Mouse (Mus musculus) forebrain, embryonic 11.5 days (tissue): ENCODE results near the gene Armh3. TPM values are rescaled to one million over a fixed set of nuclear protein-coding genes. Genes with fewer than 3 reads are reported as not detected.

ENCODE experiments used
- polyA plus RNA-seq: library from polyadenylated mRNA; unstranded; fragments of >200 nt; fragmentation: Nextera tagmentation; extraction: Ambion mirVana; gene quantifications from 2 replicates; pipeline ENCODE4 v1.2.1, GENCODE M21; 2014

The Armh3 gene
- polyA plus RNA-seq, 1 experiment from 2014 or later, result 17.2 TPM

Other genes starting within 250 kb of the Armh3 start
- 13.1 and 18.2 TPM in 2 replicates for gene Npm3, start 248.9 kb downstream of the Armh3 start, polyA plus RNA-seq
- gene Mgea5, start 214.7 kb downstream of the Armh3 start, polyA plus RNA-seq, result 83.4 and 88.9 TPM in 2 replicates
- 0.76 and 1.5 TPM in 2 replicates for gene Kcnip2, start 182.4 kb downstream of the Armh3 start, polyA plus RNA-seq
- 2.5 and 3.7 TPM in 2 replicates for gene Hps6, start 5.0 kb upstream of the Armh3 start, polyA plus RNA-seq
- 60.7 and 61.3 TPM in 2 replicates for gene Pprc1, start 46.4 kb upstream of the Armh3 start, polyA plus RNA-seq
- gene Ldb1, start 46.7 kb upstream of the Armh3 start, polyA plus RNA-seq, result 104 and 108 TPM in 2 replicates
- gene Nolc1, start 77.4 kb upstream of the Armh3 start, polyA plus RNA-seq, result 132 and 133 TPM in 2 replicates
- gene Elovl3, start 133.4 kb upstream of the Armh3 start, polyA plus RNA-seq, result 0.13 and 0.23 TPM in 2 replicates
- gene Pitx3, start 149.8 kb upstream of the Armh3 start, polyA plus RNA-seq, result not detected in 2 replicates
- 49.0 and 51.4 TPM in 2 replicates for gene Gbf1, start 154.0 kb upstream of the Armh3 start, polyA plus RNA-seq